Mouse (Mus musculus): ENCODE data around the gene Ddi2. TPM values are rescaled to one million over a fixed set of nuclear protein-coding genes. Genes with fewer than 3 reads are reported as not detected.
"Not testable (repeated sequence)": the region's sequence is repeated elsewhere in the genome, so short reads cannot be mapped to it uniquely, and the experiment has no call there.

Gene Ddi2
- total RNA-seq (2021), result 10 to 100 TPM; 31.6 to 33.2 TPM
- long read RNA-seq, experiment 1, partial matches to known transcripts, result 0 of 13 reads
- long read RNA-seq, experiment 1, other reads (novel, unspliced or antisense), result 13 of 13 reads
- long read RNA-seq, experiment 2, partial matches to known transcripts, result 2 of 13 reads
- long read RNA-seq, experiment 2, other reads (novel, unspliced or antisense), result 11 of 13 reads

DNA sequence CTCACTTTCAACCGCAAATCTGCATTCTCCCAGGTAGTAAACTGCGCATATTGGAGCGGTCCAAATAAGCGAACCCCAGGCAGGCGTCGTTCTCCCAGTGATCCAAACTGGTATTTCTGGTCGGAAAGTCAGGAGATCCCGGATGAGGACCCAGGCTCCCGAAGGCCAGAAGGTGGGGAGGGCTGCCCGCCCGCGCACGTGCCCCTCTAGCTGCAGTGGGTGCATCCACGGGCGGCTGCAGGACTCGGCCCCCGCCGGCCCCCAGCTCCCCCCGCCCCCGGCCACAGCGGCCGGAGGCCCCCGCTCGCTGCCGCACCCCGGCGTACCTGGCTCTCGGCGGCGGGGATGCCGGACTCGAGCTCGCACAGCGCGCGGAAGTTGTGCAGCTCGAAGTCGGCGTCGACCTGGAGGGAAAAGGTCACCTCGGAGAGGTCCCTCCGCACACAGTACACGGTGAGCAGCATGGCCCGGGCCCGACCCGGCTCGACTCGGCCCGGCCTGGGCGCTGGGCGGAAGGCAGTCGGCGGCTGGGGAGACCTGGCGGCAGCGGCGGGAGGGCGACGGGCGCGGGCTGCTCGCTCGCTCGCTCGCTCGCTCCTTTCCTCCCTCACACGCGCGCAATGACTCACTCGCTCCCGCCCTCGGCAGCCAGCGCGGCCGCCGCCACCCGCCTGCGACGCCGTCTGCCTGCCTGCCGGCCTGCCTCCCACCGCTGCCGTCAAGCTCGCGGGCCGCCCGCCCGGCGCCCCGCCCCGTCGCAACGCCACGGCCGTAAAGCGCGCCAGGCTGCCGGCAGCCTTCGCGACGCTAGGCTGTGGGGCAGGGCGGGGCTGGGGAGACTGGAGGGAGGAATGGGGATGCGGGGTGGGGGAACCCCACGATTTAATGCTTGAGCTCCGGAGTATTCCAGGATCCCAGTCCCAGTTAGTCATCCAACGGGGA, at the start of gene Ddi2:
TSS of gene Ddi2 (minus strand) at position 689 of the 942 bp plus-strand sequence.
- DNase-seq, result peak; percentile 91 to 95

DNA sequence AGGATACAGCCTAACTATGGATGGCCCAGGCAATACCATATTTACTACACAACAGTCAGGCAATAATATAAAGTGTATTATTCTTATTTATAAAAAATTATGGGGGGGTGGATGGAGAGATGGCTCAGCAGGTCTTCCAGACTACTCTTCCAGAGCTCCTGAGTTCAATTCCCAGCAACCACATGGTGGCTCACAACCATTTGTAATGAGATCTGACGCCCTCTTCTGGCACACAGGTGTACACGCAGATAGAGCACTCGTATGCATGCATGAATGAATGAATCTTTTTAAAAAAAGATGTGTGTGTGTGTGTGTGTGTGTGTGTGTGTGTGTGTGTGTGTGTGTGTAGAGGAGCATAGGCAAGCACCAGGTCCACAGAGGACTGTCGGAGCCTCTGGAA, 49.8 kb upstream of the Ddi2 start:
- not testable (repeated sequence) for DNase-seq

DNA sequence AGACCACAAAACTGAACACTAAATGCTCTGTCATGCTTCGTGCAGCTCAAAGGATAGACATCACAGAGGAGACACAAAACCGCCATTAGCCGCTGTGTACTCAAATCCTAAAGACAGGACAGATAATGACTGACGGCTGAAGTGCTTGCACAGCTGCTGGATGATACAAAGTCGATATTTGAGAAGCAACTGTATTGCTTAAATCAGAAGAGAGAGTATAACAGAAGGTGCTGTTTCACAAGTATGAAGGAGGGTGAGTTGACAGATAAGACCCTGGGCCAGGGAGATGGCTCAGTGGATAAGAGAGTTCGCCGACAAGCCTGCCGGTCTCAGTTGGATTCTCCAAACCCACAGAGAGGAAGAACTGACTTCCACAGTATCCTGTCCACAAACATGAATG, 48.6 kb upstream of the Ddi2 start:
- DNase-seq, result no peak

DNA sequence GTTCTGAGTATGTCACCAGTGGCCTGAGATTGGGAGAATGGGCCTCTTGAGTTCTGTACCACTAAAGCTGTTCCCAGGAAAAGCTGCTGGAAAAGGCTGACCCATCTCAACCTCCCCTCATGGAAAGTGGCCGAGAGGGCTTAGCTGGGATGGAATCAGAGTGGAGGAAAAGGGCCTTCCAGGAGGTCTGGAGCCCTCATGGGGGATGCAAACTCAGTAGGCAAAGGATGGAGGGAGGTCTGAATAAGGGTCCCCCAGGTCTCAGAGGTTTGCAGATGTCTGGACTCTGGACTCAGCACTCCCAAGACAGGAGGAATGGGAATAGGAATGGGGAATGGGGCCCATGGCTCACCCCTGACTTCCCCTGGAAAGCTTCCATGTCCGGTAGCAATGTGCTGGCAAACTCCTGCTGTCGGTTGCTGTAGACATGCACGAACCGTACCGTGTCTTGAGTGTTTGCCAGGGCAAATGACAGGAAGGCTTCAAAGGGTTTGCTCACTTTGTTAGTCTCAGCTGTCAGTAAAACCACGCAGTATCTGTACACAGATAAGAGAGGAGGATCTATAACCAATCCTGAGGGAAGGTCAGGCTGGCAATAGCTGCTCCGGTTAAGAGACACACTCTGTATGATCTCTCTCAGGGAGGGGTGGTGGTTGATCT, 46.4 kb upstream of the Ddi2 start:
- peak in 1 of 2 experiments; percentile 43 for DNase-seq

DNA sequence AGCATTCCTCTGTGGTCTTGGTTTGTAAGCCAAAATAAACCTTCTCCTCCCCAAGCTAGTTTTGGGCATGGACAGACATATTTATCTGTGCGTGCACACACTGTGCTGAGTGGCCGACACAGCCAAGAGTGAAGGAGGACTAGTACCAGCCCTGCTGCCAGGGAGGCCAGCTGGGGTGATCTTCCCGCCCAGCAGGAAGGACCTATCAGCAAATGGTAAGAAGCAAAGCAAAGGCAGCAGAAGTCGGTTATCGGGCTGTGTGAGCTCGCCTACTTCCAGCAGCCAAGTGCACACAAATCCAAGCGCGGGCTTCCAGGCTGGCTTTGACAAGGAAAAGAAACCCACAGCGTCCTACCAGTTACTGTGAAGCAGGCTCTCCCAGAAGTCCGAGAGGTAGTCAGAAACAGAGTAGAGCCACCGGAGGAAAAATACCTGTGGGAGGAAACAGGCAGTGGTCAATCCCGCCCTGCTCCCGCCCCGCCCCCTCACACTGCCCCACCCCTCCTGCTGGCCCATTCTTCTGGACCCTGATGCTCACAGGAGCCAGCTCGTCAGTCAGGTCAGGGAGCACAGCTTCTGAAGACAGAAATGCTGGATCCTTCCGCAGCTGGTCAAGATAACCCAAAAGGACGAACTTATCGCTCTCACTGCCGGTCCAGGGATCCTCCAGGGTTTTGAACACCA, 44.3 kb upstream of the Ddi2 start:
- peak; percentile 42 to 92 for DNase-seq

DNA sequence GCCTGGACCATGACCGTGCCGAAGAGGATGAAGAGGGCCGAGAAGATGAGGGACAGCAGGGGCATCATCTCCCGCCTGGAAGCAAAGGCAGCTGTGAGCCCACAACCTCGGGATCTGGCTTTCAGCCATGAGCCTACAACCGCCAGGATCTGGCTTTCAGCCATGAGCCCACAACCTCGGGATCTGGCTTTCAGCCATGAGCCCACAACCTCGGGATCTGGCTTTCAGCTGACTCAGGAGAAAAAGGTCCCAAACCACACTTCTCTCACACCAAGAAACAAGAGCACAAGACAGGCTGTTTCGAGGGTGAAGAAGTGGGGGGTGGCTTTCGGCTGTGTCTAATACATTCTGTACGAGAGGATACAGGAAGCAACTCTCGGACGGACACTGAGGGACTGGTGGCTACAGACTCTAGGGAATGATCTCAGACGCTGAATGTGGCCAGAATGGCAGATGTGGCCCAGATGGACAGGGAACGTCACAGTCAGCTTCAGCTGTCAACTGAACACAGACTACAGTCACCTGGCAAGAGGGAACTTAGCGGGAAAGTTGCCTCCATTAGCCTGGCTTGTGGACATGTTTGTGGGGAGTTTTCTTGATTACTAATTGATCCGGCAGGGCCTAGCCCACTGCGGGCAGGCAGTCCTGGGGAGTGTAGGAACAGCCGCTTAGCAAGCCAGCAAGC, 43.6 kb upstream of the Ddi2 start:
- peak in 1 of 2 experiments; percentile 82 for DNase-seq

DNA sequence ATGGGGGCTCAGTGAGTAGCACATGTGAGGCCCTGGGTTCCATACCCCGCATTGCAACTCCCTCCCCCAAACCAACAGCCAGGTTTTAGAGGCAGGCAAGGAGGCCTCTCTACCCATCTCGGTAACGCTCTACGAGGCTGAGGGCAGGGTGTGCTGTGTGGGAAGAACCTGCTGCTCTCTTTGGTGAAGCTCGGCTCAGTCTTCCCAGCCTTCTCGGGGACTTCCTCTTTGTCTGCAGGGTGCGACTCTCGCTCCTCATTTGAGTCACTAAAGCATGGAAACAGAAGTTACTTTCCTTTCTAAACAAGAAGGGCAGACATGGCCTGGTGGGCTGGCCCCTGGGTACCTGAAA, 43.1 kb upstream of the Ddi2 start:
- DNase-seq, result peak in 1 of 2 experiments; percentile 66

DNA sequence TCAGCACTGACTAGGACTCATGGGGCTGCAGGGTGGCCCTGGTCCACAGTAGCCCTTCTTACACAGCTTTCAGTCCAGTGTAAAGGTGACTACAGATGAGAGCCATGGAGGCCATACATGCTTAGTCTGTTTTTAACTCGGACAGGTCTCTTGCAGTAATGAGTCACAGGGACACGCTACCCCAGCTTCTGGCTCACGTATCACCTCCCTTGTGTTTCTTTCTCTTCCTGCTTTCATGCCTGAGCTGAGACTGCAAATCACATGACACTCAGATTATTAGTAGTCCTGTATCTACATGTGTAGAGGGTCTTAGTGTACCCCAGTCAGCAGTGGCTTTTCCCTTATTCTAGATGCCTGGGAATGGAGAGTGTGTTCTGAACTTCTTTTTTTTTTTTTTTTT, 41.8 kb upstream of the Ddi2 start:
- no peak for DNase-seq

DNA sequence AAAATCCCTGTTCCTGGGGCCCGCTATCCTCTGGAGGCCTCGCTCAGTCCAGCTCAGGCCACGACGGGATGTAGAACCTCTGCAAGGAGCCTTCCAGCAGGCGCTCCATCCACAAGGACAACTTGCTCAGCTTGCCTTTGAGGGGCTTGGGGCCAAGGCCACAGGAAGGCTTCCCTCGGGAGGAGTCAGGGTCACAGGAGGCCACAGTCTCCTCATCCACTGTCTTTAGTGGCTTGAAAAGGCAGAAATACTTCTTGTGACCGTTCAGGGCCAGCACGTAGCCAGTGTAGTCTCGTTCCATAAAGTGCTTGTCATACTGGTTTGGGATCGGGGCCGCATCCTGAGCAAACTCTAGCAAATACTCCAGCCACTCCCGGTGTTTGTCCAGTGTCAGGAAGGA, 40.3 kb upstream of the Ddi2 start:
- no peak for DNase-seq

DNA sequence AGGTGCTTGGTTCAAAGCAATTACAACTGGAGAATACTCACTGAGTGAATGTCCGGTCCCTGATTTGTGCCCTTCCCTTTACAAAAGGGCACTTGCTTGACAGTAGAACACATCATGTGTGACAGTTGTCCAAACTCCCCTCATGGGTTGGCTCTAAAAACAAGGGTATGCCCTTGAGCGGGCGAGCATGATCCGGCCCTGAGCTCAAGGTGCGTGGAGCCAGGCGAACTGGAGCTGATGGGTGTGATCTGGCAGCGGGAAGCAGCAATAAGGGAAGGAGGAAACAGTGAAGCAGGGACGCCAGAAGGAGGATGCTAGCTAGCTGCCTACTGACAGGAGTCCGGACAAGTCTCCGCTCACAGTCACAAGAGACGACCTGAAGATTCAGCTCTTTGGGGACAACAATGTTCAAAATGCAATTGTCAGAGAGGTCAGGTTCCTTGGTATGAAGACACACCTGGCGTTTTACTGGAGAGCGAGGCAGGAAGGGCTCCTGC, 38.9 kb upstream of the Ddi2 start:
- no peak for DNase-seq

DNA sequence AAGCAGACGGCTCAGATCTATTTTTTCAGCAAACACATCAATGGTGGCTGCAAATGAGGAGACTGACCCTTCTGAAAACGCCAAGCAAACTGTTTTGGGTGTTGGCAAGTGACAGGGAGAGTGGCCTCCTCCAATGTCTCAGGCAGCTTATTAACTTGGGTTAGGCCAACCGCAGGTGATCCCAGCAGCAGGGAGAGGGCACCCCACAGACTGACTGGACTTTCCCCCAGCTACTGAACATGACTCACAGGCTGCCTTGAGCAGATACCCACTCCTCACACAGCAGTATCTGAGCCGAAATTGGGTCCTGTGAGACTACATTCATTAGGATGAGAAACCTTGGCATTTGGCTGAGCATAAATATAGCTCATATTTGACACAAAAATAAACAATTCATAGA, 37.7 kb upstream of the Ddi2 start:
- no peak for DNase-seq

DNA sequence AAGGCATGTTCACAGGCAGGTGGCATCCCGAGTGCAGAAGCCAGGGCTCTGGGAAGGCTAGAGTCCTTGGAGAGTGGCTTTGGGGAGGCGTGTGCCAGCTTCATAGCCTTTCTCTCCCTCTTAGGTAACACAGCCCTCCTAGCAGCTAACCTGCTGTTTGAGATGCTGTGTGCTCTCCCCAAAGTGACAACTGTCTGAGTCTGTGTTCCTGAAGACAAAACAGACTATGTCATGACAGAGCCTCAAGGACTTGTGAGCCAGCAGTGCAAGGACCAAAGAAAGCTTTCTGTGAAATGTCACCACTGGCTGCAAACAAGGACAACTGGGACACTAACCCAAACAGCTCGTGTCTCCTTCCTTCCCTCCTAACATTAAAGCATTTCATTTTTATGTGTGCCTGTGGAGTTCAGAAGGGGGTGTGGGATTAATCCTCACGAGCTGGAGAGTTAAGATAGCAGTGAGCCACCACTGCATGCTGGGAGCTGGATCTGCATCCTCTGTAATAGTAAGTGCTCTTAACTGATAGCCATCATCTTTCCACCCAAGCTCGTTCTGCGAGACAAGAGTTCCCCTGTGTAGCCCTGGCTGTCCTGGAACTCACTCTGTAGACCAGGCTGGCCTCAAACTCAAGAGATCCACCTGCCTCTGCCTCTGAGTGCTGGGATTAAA, 35.8 kb upstream of the Ddi2 start:
- no peak for DNase-seq

DNA sequence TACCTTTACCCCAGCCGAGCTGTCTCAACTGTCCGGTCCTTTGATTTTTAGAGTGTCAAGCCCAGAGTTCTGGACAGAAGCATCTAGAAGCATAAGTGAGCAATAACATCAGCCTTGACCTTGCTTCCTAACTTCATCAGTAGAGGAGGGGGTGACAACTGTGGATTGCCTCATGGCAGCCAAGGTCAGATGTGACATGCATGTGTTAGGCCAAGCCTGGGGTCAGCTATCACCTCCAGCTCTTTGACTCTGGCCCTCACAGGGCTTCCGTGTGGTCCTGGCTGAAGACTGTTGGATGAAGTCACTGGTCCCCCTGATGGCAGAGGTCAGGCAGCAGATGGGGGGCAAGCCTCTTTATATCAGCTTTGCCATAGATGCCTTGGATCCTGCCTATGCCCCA, 33.9 kb upstream of the Ddi2 start:
- no peak for DNase-seq

DNA sequence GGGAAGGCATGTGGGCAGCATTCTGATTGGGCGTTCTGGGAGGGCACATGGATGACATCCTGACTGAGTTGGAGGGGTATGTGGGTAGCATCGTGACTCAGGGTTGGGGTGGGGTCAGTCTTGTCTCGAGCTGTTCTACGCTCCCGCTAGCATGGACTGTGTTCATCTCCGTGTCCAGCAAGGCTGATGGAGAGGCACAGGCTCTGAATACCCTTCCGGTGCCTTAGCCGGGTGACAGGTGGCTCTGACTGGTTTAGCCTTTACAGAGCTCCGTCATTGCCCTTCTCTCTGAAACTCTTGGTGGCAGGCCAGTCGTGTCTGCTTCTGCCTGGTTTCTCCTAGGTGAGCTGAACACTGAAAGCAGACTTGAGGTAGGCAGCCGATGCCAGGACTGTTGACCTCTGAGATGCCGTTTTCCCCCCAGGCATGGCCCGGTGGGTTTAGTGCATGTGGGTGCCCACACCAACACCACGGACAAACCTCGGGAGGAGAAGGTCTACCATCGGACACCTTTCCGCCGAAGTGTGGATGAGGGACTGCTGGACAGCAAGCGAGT, 32.2 kb upstream of the Ddi2 start:
- no peak for DNase-seq

DNA sequence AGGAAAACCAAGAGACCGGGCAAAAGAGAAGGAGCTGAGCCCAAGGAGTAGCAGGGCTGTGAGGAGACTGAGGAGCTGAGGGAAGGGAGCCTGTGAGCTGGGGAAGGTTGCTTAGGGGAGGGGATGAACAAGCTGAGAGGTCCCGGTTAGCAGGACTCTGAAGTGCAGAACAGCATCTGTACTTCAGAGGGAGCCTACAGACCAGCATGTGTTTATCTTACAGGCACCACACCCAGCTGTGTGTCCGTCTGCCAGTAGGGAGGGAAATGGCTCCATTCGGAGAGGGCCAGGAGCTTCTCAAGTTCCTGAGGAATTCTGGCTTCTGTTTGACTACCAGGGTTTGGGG, 28.8 kb upstream of the Ddi2 start:
- DNase-seq, result peak in 1 of 2 experiments; percentile 54

DNA sequence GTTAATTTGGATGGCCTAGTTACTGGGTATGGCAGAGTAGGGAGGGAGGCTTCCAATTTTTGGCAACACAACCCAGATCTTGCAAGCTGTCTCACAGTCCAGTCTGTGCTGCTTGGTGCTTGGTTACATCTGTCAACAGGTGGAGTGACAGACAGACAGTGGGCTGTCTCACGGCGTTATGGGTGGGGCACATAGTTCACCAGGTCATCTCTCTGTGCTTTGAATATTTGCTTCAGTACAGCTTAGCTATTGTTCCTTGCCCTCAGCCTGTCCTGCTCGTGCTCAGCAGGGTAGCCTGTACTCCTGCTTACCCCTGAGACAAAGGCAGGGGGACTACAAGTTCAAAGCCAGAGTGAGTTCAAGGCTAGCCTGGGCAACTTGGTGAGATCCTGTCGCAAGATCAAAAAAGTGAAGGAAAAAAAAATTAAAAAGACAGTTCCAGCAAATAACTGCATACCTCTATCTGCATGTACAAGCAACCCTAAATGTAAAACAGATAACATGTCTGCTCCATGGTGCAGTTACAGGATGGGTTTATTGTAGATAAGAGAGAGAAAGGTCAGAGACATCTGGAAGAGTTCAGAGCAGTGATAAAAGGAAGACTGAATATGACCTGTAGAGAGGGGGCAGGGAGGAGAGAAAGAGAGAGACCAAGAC, 28.3 kb upstream of the Ddi2 start:
- no peak for DNase-seq

DNA sequence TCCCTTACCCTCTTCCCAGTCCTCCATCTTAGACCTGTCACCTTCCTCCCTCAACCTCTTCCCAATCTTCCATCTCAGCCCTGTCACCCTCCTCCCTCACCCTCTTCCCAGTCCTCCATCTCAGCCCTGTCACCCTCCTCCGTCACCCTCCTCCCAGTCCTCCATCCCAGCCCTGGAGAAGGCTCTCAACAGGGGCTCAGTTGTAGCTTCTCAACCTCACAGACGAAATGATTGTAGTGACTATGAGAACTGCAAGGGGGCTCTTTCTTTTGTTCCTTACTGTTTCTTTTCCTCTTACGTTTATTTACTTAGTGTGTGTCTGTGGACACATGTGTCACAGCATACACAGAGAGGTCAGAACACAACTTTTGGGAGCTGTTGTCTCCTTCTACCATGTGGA, 27.6 kb upstream of the Ddi2 start:
- DNase-seq, result no peak

DNA sequence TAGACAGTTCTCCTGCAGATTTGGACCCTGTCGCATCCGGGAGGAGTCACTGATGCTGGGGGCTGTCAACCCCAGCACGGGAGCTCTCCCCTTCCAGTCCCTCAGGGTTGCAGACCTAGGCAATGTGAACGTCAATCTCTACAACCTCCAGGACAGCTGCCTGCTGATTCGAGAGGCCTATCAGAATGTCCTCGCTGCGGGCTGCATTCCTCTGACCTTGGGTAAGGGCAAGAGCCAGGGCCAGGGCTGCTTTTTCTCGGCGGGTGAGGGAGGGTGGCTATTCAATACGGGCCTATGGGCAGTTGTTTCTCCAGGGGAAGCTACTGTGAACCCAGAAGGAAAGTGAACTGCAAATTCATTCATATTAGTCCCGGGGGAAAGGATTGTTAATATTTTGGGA, 26.3 kb upstream of the Ddi2 start:
- DNase-seq, result peak; percentile 53 to 54

DNA sequence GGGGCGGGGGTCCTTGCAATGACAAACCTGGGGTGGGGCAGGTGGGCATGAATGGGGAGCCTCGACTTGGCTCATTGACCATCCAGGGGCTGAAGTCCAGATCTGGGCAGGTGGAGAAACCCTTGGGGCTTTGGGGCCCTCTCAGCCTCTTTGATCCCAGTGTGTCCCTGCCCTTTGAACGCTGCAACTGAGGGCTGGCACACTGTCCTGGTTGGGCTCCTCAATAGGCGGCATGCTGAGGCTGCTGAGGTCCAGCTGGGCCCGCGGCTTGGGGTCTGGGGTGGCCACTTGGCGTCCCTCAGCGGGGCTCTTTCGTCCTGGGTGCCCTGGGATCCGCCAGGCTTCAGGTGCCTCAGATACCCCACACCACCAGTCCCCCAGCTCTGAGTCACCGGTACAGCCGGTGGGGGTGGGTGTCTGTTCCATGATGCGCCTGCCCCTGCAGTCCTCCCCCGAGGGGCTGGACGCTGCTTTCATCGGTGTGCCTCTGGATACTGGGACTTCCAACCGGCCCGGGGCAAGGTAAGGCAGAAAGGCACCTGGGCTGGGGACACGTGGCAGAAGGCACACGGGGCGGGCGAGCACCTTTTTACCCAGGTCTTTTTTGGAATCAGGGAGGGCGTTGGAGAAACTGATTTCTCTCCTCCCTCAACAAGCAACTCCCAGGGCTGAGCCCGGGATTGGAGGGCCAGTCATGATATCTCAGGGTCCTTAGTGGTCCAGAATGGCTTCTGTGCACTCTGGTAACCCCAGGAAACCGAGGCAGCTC, 23.5 kb upstream of the Ddi2 start, which contains the start of gene Agmat:
TSS of gene Agmat (plus strand) at position 95 of the 769 bp plus-strand sequence.
- DNase-seq, result no peak

DNA sequence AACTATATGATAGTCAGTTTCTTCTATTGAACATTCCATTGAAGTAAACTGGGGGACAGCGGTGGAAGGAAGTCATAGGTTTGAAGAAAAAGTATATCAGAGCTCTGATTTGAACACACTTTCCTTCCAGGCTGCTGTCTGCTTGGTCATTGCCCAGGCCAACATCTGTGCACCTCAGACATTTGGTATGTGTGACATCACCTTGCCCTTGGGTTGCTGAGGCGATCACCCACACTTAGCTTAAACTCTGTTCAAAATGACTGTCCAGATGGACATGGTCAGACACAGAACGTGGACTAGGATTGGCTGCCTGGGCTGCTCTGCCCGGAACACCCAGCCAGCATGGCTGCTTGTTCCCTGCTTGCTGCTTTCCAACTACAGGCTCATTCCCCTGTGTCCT, 19.2 kb upstream of the Ddi2 start:
- DNase-seq, result no peak
